Mouse (Mus musculus): Measurements from ENCODE around the gene Ccdc162. TPM values are rescaled to one million over a fixed set of nuclear protein-coding genes. Genes with fewer than 3 reads are reported as not detected.
"Not testable (repeated sequence)": the region's sequence is repeated elsewhere in the genome, so short reads cannot be mapped to it uniquely, and the experiment has no call there.

Ccdc162 gene
- polyA plus RNA-seq, 1 experiment from 2014 or later, result 0.90 TPM

GRCm38 (mm10) chr10:41665498-41665897 is 50.9 kb downstream of the Ccdc162 start:
- Histone ChIP-seq H3K4me2 (ENCODE audit: low read length) (no peak overlapping the region), H3K9me3 (replicated peaks; ENCODE audit: control insufficient read depth, low read length, poor library complexity, severe bottlenecking) (0 out of 2 replicates have a peak, but pooled peaks cover 7% of the 10 kb centered on the region), H3K4me3 (ENCODE audit: low read depth, low read length) (no peak overlapping the region), H3K36me3 (ENCODE audit: control insufficient read depth, insufficient read depth, low read length) (no peaks in the 10 kb centered on the region), H3K9ac (ENCODE audit: low read depth, low read length) (no peak overlapping the region), H3K27me3 (ENCODE audit: control insufficient read depth, insufficient read depth, low read depth, low read length) (no peaks in the 10 kb centered on the region), H3K27ac (ENCODE audit: low read length) (no peak overlapping the region), H3K4me1 (ENCODE audit: control insufficient read depth, insufficient read depth, low read length) (no peaks in the 10 kb centered on the region)
- 86% methylated on average over 1 of the region's 1 CpGs for WGBS
- ATAC-seq, result no peak

- H3K27me3 ChIP-seq (ENCODE audit: control insufficient read depth, insufficient read depth, low read depth, low read length); H3K27ac ChIP-seq (ENCODE audit: low read length); H3K4me2 ChIP-seq (ENCODE audit: low read length); H3K9ac ChIP-seq (ENCODE audit: low read depth, low read length); H3K9me3 ChIP-seq (replicated peaks; ENCODE audit: control insufficient read depth, low read length, poor library complexity, severe bottlenecking); H3K36me3 ChIP-seq (ENCODE audit: control insufficient read depth, insufficient read depth, low read length); H3K4me1 ChIP-seq (ENCODE audit: control insufficient read depth, insufficient read depth, low read length); ATAC-seq; H3K4me3 ChIP-seq (ENCODE audit: low read depth, low read length): not testable (repeated sequence)
- 92% methylated on average over 6 of the region's 6 CpGs for WGBS
These were observed 56.8 kb downstream of the Ccdc162 start for GRCm38 (mm10) chr10:41659671-41660070.

DNA sequence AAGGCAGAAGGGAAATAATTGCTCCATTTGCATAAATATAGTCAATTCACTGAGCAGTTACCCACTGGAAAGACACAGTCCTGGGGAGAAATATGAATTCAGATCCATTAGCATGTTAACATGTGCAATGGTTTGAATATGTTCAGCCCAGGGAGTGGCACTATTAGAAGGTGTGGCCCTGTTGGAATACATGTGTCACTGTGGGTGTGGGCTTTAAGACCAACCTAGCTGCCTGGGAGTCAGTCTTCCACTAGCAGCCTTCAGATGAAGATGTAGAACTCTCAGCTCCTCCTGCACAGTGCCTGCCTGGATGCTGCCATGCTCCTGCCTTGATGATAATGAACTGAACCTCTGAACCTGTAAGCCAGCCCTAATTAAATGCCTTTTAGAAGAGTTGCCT is 60.8 kb downstream of the Ccdc162 start:
- not testable (repeated sequence) for H3K9ac ChIP-seq (ENCODE audit: low read depth, low read length); H3K9me3 ChIP-seq (replicated peaks; ENCODE audit: control insufficient read depth, low read length, poor library complexity, severe bottlenecking); H3K36me3 ChIP-seq (ENCODE audit: control insufficient read depth, insufficient read depth, low read length); H3K4me2 ChIP-seq (ENCODE audit: low read length); H3K27me3 ChIP-seq (ENCODE audit: control insufficient read depth, insufficient read depth, low read depth, low read length); ATAC-seq; H3K27ac ChIP-seq (ENCODE audit: low read length); H3K4me3 ChIP-seq (ENCODE audit: low read depth, low read length); H3K4me1 ChIP-seq (ENCODE audit: control insufficient read depth, insufficient read depth, low read length)

GRCm38 (mm10) chr10:41652988-41653387 is 63.4 kb downstream of the Ccdc162 start:
- Histone ChIP-seq H3K4me1 (ENCODE audit: control insufficient read depth, insufficient read depth, low read length) (no peaks in the 10 kb centered on the region), H3K9ac (ENCODE audit: low read depth, low read length) (no peak overlapping the region), H3K27ac (ENCODE audit: low read length) (no peak overlapping the region), H3K27me3 (ENCODE audit: control insufficient read depth, insufficient read depth, low read depth, low read length) (no peaks in the 10 kb centered on the region), H3K36me3 (ENCODE audit: control insufficient read depth, insufficient read depth, low read length) (no peaks in the 10 kb centered on the region), H3K9me3 (replicated peaks; ENCODE audit: control insufficient read depth, low read length, poor library complexity, severe bottlenecking) (no peaks in the 10 kb centered on the region), H3K4me2 (ENCODE audit: low read length) (no peak overlapping the region), H3K4me3 (ENCODE audit: low read depth, low read length) (no peak overlapping the region)
- WGBS, result 79% methylated on average over 7 of the region's 7 CpGs
- ATAC-seq, result no peak

DNA sequence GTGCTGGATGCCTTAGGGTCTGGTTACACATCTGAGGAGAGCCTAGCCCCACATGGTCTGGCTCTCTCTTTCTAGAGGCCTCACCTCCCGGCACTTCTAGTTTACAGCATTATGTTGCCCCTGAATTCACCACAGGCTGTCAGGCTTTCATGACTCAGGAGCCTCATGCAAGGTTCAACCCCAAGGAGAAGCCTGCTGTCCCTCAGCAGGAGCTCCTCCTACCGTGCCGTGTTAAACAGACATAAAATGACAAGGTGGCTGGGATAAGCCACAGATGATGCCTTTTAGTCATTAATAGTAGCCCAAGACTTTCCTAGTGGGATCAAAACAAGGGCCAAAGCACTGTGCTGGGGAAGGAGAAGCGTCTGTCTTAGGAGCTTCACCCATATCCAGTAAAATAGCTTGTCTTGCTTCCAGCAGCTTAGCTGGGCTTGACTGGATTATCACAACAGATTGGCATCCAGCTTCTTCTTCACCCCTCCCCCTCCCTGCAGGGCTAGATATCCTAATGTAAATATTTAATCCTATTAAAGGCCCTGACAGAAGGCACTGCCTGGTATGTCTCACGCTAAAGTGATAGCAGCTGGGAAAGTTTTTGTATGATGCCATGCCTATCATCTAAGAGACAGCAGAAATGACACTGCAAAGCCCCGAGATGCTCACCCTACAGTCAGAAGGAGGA is 64.2 kb downstream of the Ccdc162 start:
- ATAC-seq, result peak; percentile 51; the same call in 1 of the 2 replicates
- no peak overlapping the region for H3K4me2 ChIP-seq (ENCODE audit: low read length)
- H3K9ac ChIP-seq (ENCODE audit: low read depth, low read length), result no peak overlapping the region
- H3K4me1 ChIP-seq (ENCODE audit: control insufficient read depth, insufficient read depth, low read length), result no peaks in the 10 kb centered on the region
- H3K36me3 ChIP-seq (ENCODE audit: control insufficient read depth, insufficient read depth, low read length), result no peaks in the 10 kb centered on the region
- H3K9me3 ChIP-seq (replicated peaks; ENCODE audit: control insufficient read depth, low read length, poor library complexity, severe bottlenecking), result no peaks in the 10 kb centered on the region
- WGBS, result 19% methylated on average over 6 of the region's 6 CpGs
- H3K4me3 ChIP-seq (ENCODE audit: low read depth, low read length), result no peak overlapping the region
- no peak overlapping the region for H3K27ac ChIP-seq (ENCODE audit: low read length)
- no peaks in the 10 kb centered on the region for H3K27me3 ChIP-seq (ENCODE audit: control insufficient read depth, insufficient read depth, low read depth, low read length)

GRCm38 (mm10) chr10:41651532-41651931 is 64.9 kb downstream of the Ccdc162 start:
- H3K4me2 ChIP-seq (ENCODE audit: low read length), result no peak overlapping the region
- H3K36me3 ChIP-seq (ENCODE audit: control insufficient read depth, insufficient read depth, low read length), result no peaks in the 10 kb centered on the region
- H3K9ac ChIP-seq (ENCODE audit: low read depth, low read length), result no peak overlapping the region
- WGBS, result 77% methylated on average over 3 of the region's 3 CpGs
- H3K27me3 ChIP-seq (ENCODE audit: control insufficient read depth, insufficient read depth, low read depth, low read length), result no peaks in the 10 kb centered on the region
- H3K9me3 ChIP-seq (replicated peaks; ENCODE audit: control insufficient read depth, low read length, poor library complexity, severe bottlenecking), result no peaks in the 10 kb centered on the region
- H3K4me3 ChIP-seq (ENCODE audit: low read depth, low read length), result no peak overlapping the region
- H3K27ac ChIP-seq (ENCODE audit: low read length), result no peak overlapping the region
- ATAC-seq, result no peak
- no peaks in the 10 kb centered on the region for H3K4me1 ChIP-seq (ENCODE audit: control insufficient read depth, insufficient read depth, low read length)

DNA sequence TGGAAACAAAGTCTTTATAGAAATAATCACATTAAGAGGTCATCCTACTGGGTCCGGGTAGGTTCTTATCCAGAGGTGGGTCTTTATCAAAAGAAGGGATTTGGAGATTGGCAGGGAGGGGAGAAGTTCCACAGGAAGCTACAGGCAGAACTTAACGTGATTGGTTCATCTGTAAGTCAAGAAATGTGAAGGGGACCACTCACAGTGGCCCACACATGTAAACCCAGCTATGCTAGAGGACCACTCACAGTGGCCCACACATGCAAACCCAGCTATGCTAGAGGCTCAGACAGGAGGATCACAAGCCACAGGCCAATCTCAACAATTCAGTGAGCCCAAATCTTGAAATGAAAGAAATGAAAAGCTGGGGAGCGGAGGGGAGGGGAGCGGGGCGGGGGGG is 67.2 kb downstream of the Ccdc162 start:
- H3K36me3 ChIP-seq (ENCODE audit: control insufficient read depth, insufficient read depth, low read length), result no peaks in the 10 kb centered on the region
- 77% methylated on average over 4 of the region's 5 CpGs for WGBS
- H3K9ac ChIP-seq (ENCODE audit: low read depth, low read length), result no peak overlapping the region
- no peak overlapping the region for H3K27ac ChIP-seq (ENCODE audit: low read length)
- H3K4me1 ChIP-seq (ENCODE audit: control insufficient read depth, insufficient read depth, low read length), result no peaks in the 10 kb centered on the region
- H3K9me3 ChIP-seq (replicated peaks; ENCODE audit: control insufficient read depth, low read length, poor library complexity, severe bottlenecking), result no peaks in the 10 kb centered on the region
- no peak overlapping the region for H3K4me2 ChIP-seq (ENCODE audit: low read length)
- H3K4me3 ChIP-seq (ENCODE audit: low read depth, low read length), result no peak overlapping the region
- ATAC-seq, result no peak
- no peaks in the 10 kb centered on the region for H3K27me3 ChIP-seq (ENCODE audit: control insufficient read depth, insufficient read depth, low read depth, low read length)

- no peak for ATAC-seq
- Histone ChIP-seq H3K4me2 (ENCODE audit: low read length) (no peak overlapping the region), H3K4me3 (ENCODE audit: low read depth, low read length) (no peak overlapping the region), H3K4me1 (ENCODE audit: control insufficient read depth, insufficient read depth, low read length) (no peaks in the 10 kb centered on the region), H3K36me3 (ENCODE audit: control insufficient read depth, insufficient read depth, low read length) (no peaks in the 10 kb centered on the region), H3K27ac (ENCODE audit: low read length) (no peak overlapping the region), H3K9me3 (replicated peaks; ENCODE audit: control insufficient read depth, low read length, poor library complexity, severe bottlenecking) (no peaks in the 10 kb centered on the region), H3K27me3 (ENCODE audit: control insufficient read depth, insufficient read depth, low read depth, low read length) (no peaks in the 10 kb centered on the region), H3K9ac (ENCODE audit: low read depth, low read length) (no peak overlapping the region)
- WGBS, result 67% methylated on average over 3 of the region's 3 CpGs
These were observed 77.7 kb downstream of the Ccdc162 start for GRCm38 (mm10) chr10:41638776-41639175.

DNA sequence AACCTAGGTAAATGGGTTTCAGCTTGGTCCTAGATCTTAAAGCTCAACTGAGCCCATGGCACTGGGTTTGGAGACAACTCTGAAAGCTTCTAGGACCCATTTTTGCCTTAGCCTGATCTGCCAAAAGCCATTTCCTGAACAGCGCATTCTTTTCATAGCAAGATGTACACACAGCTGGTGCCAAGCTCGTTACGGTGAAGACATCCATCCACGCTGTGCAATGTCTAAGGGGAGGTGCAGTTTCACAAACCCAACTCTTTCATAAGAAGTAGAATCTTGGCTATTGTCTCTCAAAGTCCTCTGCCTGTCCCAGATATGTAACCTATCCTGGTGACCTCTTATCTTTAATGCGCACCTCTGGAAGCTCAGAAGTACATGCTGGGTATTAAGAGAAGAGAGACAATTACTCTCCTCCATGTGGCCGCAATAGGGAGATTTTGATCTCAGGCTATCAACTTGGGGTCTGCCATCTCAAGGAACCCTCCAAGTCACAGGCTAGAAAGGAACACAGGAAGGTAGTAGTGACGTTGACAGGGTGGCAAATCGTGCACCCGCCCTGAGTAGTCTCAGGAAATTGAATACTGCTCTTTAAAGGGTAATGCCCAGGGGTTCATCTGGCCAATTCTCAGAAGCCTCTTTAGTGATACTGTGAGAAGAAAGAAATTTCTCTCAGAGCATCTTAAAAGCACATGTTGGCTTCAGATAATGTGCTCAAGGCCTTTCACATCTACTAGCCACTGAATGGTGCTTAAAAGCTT is 81.0 kb downstream of the Ccdc162 start:
- WGBS, result 75% methylated on average over 9 of the region's 9 CpGs
- Histone ChIP-seq H3K27me3 (ENCODE audit: control insufficient read depth, insufficient read depth, low read depth, low read length) (no peaks in the 10 kb centered on the region), H3K4me3 (ENCODE audit: low read depth, low read length) (no peak overlapping the region), H3K36me3 (ENCODE audit: control insufficient read depth, insufficient read depth, low read length) (no peaks in the 10 kb centered on the region), H3K27ac (ENCODE audit: low read length) (no peak overlapping the region), H3K9me3 (replicated peaks; ENCODE audit: control insufficient read depth, low read length, poor library complexity, severe bottlenecking) (no peaks in the 10 kb centered on the region), H3K9ac (ENCODE audit: low read depth, low read length) (no peak overlapping the region), H3K4me1 (ENCODE audit: control insufficient read depth, insufficient read depth, low read length) (no peaks in the 10 kb centered on the region), H3K4me2 (ENCODE audit: low read length) (no peak overlapping the region)
- no peak for ATAC-seq

Measured in midbrain, embryonic 16.5 days (tissue).